Mouse (Mus musculus) layer of hippocampus, postnatal 36 days (tissue): ENCODE measurements around the gene Dgcr8. TPM values are rescaled to one million over a fixed set of nuclear protein-coding genes. Genes with fewer than 3 reads are reported as not detected.
A peak's percentile ranks its signal among the peaks of the same experiment; 100 is the strongest.

ENCODE experiments used
- DNase-seq, 2 experiments: peaks; one replicate each; pipeline ENCODE4 v3.0.0; 2022
- microRNA-seq, 2 experiments: library from miRNA; unstranded; fragments of <30 nt; microRNA quantifications; one replicate each; pipeline ENCODE4 v1.2.0; 2021
- total RNA-seq, 2 experiments: library from RNA; stranded (reverse); gene quantifications; 2 replicates each; pipeline ENCODE4 v1.2.3; 2021

Gene Dgcr8
- total RNA-seq, 2 experiments from 2014 or later = 45.1 to 50.2 TPM

GRCm38 (mm10) chr16:18220001-18220400, 69.0 kb downstream of the Dgcr8 start:
- DNase-seq = no peak

GRCm38 (mm10) chr16:18218580-18218996, 70.5 kb downstream of the Dgcr8 start:
- no peak for DNase-seq

DNA sequence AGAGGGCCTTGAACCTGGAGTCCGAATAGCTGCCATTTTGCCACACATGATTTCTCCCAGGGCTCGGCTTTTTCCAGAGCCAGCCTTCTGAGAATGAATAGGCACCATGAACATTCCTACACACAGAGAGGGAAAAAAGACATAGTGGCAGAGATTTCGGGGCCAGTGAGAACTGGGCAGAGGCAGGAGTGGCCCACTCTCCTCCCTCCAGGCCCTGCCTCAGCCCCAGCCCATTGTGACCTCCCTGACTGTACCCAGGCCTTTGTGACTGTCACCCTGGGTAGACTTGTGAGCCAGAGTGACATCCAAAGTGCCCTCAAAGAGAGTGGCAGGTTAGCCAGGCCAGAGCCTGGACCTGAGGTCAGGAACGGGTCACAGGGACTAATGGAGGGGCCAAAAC, 71.5 kb downstream of the Dgcr8 start, which contains the start of gene Ccdc188:
Gene Ccdc188, plus strand, starts transcription at position 301 of the 400 bp plus-strand sequence.
- DNase-seq = no peak

GRCm38 (mm10) chr16:18214858-18215257, 74.2 kb downstream of the Dgcr8 start:
- DNase-seq = no peak

- DNase-seq = peak; percentile 59 to 68
Observed at GRCm38 (mm10) chr16:18213689-18214088, 75.4 kb downstream of the Dgcr8 start.

DNA sequence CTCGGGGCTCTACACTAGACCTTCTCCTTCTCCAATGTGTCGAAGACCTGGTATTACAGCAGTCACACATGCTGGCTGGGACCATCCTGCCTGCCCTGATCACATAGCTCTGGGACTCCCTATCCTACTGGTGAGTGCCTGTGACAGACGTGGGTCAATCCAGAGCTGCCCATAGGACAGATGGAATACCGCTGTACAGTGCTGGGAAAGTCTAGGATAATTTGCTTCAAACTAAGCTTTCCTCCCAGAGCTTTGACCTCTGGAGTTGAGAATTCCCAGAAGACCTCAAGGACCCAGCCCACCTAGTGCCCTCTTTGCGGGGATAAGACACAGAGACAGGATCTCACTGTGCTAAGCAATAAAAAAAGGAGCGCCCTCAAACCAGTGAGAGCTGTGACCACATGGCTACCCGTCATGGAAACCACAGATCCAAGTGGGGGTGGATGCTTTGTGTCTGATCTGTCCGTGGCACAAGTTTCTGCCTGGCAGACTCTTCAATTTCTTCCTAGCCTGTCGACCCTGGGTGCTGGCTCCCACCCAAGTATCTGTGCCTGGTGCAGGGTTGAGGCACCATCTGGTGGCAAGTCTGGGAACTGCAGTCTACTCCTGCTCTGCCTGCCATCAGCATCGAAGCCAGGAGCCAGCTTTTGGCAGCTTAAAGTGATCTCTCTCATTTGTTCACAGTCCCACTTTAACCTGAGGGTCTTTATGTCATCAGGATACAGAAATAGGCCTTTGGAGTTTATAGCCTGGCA, 77.5 kb downstream of the Dgcr8 start:
- peak; percentile 87 to 91 for DNase-seq

- no peak for DNase-seq
Observed at GRCm38 (mm10) chr16:18210701-18211416, 78.2 kb downstream of the Dgcr8 start.

Small RNAs within 50 kb of the gene (microRNA-seq; reads per million reads assigned to microRNA genes)
- 0.21 to 0.30 reads per million in 2 experiments for gene Gm24572
- gene Mir1306 = 245 to 251 reads per million in 2 experiments
- 1,434 to 2,228 reads per million in 2 experiments for gene Mir185

Other genes with a start within 250 kb of the Dgcr8 start
- gene Dgcr6, start 236.4 kb downstream of the Dgcr8 start, total RNA-seq = 10 to 100 TPM; 66.1 to 70.8 TPM
- gene Prodh, start 199.0 kb downstream of the Dgcr8 start, total RNA-seq = 10 to 100 TPM; 32.7 to 42.6 TPM
- 100 to 1,000 TPM in 1 of 2 experiments, 10 to 100 TPM in 1; 96.1 to 105 TPM for gene Rtn4r, start 161.6 kb downstream of the Dgcr8 start, total RNA-seq
- gene Ccdc188, start 71.4 kb downstream of the Dgcr8 start, total RNA-seq = not detected
- gene Zdhhc8, start 54.1 kb downstream of the Dgcr8 start, total RNA-seq = 10 to 100 TPM; 68.5 to 70.0 TPM
- 10 to 100 TPM; 48.9 to 64.1 TPM for gene Trmt2a, start 40.6 kb downstream of the Dgcr8 start, total RNA-seq
- gene Ranbp1, start 40.5 kb downstream of the Dgcr8 start, total RNA-seq = 10 to 100 TPM; 85.1 to 90.7 TPM
- gene Gm49776, start 30.9 kb downstream of the Dgcr8 start, total RNA-seq = not detected
- 100 to 1,000 TPM; 124 to 125 TPM for gene Tango2, start 58.9 kb upstream of the Dgcr8 start, total RNA-seq
- gene Arvcf, start 58.9 kb upstream of the Dgcr8 start, total RNA-seq = 10 to 100 TPM; 36.2 to 37.7 TPM
- gene Txnrd2, start 137.1 kb upstream of the Dgcr8 start, total RNA-seq = 10 to 100 TPM; 19.6 to 21.7 TPM
- gene Comt, start 137.6 kb upstream of the Dgcr8 start, total RNA-seq = 10 to 100 TPM; 66.3 to 68.1 TPM
- gene Gnb1l, start 209.5 kb upstream of the Dgcr8 start, total RNA-seq = 1 to 10 TPM; 6.6 to 6.9 TPM
- 10 to 100 TPM; 10.0 to 11.5 TPM for gene Rtl10, start 209.7 kb upstream of the Dgcr8 start, total RNA-seq